Mouse (Mus musculus) ES-Bruce4 (cell line): Measurements from ENCODE around the gene Hcar2. TPM values are rescaled to one million over a fixed set of nuclear protein-coding genes. Genes with fewer than 3 reads are reported as not detected.

Experiments used
- H3K27ac ChIP-seq: 2 replicates; pipeline ENCODE4 v1.5.1; 2012; ENCODE audit warnings: low read length, inconsistent platforms; ENCODE audit not compliant: insufficient read depth
- H3K27me3 ChIP-seq: 2 replicates; pipeline ENCODE4 v1.6.1; 2012; ENCODE audit warnings: mild to moderate bottlenecking, low read length, inconsistent platforms; ENCODE audit not compliant: control insufficient read depth, poor library complexity, insufficient read depth, severe bottlenecking
- H3K36me3 ChIP-seq: 2 replicates; pipeline ENCODE4 v1.6.1; 2012; ENCODE audit warnings: inconsistent platforms, mild to moderate bottlenecking, low read length, moderate library complexity; ENCODE audit not compliant: control insufficient read depth, poor library complexity, insufficient read depth, severe bottlenecking
- H3K4me1 ChIP-seq: one replicate; pipeline ENCODE4 v1.8.1; 2011; ENCODE audit warnings: low read length; ENCODE audit not compliant: control insufficient read depth, insufficient read depth
- H3K4me3 ChIP-seq: 2 replicates; pipeline ENCODE4 v1.5.1; 2011; ENCODE audit warnings: low read depth, mild to moderate bottlenecking, low read length
- H3K9ac ChIP-seq: 2 replicates; pipeline ENCODE4 v1.6.1; 2012; ENCODE audit warnings: low read depth, mild to moderate bottlenecking, inconsistent platforms; ENCODE audit not compliant: poor library complexity, severe bottlenecking
- H3K9me3 ChIP-seq: replicated peaks from 2 replicates; pipeline ENCODE4 v1.6.1; 2012; ENCODE audit warnings: mild to moderate bottlenecking, low read length, inconsistent platforms; ENCODE audit not compliant: control insufficient read depth, poor library complexity, insufficient read depth, severe bottlenecking
- CTCF ChIP-seq: IDR thresholded peaks from one replicate; pipeline ENCODE4 v1.8.1; 2011; ENCODE audit warnings: low read depth, low read length
- EP300 ChIP-seq: IDR thresholded peaks from 2 replicates; pipeline ENCODE4 v1.6.1; 2011; ENCODE audit warnings: low read depth, low read length; ENCODE audit not compliant: insufficient read depth
- POLR2A ChIP-seq: IDR thresholded peaks from one replicate; pipeline ENCODE4 v1.8.1; 2011; ENCODE audit warnings: low read length; ENCODE audit not compliant: insufficient read depth
- polyA plus RNA-seq: library from polyadenylated mRNA; stranded (reverse); fragments of >200 nt; gene quantifications from 2 replicates; pipeline ENCODE4 v1.2.4, GENCODE M21; 2011; ENCODE audit warnings: low read depth; ENCODE audit not compliant: missing spikeins, insufficient read depth, insufficient read length

The Hcar2 gene
- polyA plus RNA-seq, 1 experiment = not detected

DNA sequence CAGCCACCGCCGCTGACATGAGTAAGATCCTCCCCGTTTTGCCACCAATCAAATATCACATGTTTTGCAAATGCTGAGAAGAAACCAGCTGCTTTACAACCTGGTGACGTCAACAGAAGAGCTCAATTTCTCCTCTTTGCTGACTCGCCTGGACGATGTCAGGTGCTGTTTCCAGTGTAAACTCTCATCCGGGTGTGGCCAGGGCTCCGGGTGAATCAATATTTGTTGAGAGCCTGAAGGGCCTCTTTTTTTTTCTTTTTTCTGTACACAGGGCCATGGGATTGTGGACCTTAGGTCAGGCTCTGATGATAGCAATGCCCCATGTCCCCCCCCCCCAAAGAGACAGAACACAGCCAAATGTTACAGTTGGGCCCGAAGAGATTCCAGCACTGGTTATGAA, 10.8 kb downstream of the Hcar2 start:
- Histone ChIP-seq H3K4me1 (no peaks in the 10 kb centered on the region), H3K9me3 (no peaks in the 10 kb centered on the region), H3K9ac (no peak overlapping the region), H3K27me3 (no peaks in the 10 kb centered on the region), H3K27ac (no peak overlapping the region), H3K4me3 (no peak overlapping the region), H3K36me3 (no peaks in the 10 kb centered on the region)
- TF ChIP-seq POLR2A = no peak
- no peak for TF ChIP-seq EP300
- TF ChIP-seq CTCF = no peak

DNA sequence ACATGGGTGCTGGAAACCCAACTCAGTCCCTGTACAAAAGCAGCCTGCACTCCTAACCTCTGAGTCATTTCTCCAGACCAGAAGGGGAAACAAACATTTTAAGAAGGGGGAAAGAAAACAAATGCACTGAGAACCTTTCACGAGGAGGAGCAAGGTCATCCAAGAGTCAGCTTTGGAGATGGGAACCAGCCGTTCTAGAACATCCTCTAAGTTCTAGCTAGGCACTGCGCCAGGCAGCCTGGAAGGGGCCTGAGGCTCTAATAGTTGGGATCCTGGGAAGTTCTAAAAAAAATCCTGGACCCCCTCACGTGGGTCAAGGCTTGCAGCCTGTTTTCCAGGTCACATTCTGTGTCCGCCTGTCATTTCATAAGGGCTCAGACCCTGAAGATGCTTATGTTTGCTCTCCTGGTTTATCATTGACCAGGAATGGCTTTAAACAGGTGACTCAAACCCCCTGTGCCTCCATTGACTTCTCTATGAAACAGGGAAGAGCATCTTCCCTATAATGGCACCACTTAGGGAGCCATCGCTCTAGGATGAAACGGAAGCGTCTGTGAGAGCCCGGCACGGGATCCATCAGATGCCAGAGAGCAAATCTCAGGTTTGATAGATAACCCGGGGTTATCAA, 11.3 kb downstream of the Hcar2 start:
- TF ChIP-seq CTCF (no peak), POLR2A (no peak), EP300 (no peak)
- H3K36me3 ChIP-seq = no peaks in the 10 kb centered on the region
- H3K4me3 ChIP-seq = no peak overlapping the region
- H3K9ac ChIP-seq = no peak overlapping the region
- H3K4me1 ChIP-seq = no peaks in the 10 kb centered on the region
- no peak overlapping the region for H3K27ac ChIP-seq
- no peaks in the 10 kb centered on the region for H3K27me3 ChIP-seq
- no peaks in the 10 kb centered on the region for H3K9me3 ChIP-seq

DNA sequence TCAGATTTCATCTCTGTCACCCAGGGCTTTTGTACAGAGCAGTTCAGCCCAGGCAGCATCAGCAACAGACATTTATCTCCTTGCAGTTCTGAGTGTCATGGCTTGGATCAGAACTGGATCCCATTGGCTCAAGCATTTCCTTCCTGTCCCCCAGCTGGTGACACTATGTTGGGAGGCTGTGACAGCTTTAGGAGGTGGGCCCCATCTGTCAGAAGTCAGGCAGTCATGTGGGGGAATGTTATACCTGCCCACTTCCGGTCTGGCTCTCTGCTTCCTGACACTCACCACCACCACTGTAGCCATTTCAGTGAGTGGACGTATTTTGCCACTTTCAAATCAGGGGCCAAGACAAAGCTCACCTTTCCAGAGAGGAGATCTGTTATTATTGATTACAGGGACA, 13.9 kb downstream of the Hcar2 start:
- Histone ChIP-seq H3K27me3 (no peaks in the 10 kb centered on the region), H3K36me3 (no peaks in the 10 kb centered on the region), H3K27ac (no peak overlapping the region), H3K9me3 (no peaks in the 10 kb centered on the region), H3K4me1 (no peaks in the 10 kb centered on the region), H3K9ac (no peak overlapping the region), H3K4me3 (no peak overlapping the region)
- TF ChIP-seq CTCF (no peak), EP300 (no peak), POLR2A (no peak)

DNA sequence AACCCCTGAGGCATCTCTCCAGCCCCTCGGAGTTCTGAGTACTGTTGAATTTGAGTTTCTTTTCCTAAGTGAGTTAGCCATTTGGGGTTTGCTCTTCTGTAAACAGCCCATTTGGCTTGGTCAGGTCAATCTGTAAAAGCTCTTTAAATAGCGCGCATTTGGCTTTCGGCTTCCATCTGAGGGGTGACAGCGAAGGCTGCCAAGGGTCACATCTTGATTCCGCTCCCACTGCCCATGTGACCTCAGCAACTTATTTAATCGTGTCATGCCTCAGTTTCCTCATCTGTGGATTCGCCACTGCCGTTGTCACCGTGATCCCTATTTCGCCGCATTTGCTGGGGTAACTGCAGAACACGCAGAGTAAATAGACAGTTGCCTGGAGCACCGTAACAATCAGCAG, 21.0 kb downstream of the Hcar2 start:
- no peaks in the 10 kb centered on the region for H3K4me1 ChIP-seq
- H3K9ac ChIP-seq = no peak overlapping the region
- H3K4me3 ChIP-seq = no peak overlapping the region
- H3K36me3 ChIP-seq = no peaks in the 10 kb centered on the region
- H3K27ac ChIP-seq = no peak overlapping the region
- H3K27me3 ChIP-seq = no peaks in the 10 kb centered on the region
- H3K9me3 ChIP-seq = no peaks in the 10 kb centered on the region
- no peak for TF ChIP-seq POLR2A
- TF ChIP-seq CTCF = no peak
- TF ChIP-seq EP300 = no peak

DNA sequence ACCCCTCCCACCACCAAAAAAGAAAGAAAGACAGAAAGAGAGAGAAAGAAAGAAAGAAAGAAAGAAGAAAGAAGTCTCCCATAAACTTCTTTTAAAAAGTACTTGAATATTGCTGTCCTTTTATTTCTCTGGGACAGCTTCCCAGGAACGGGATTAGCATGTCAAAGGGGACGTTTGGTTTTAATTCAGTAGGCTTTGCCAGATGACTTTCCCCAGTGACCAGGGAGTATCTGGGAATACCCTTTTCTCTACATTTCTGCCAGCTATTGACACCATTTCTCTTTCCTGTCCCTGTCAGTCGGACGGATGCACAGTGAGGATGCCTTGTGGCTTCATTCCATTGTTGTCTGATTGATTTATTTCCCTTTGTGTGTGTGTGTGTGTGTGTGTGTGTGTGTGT, 21.5 kb downstream of the Hcar2 start:
- no peaks in the 10 kb centered on the region for H3K27me3 ChIP-seq
- H3K36me3 ChIP-seq = no peaks in the 10 kb centered on the region
- no peaks in the 10 kb centered on the region for H3K4me1 ChIP-seq
- no peak for TF ChIP-seq EP300
- H3K27ac ChIP-seq = no peak overlapping the region
- H3K9me3 ChIP-seq = no peaks in the 10 kb centered on the region
- no peak overlapping the region for H3K4me3 ChIP-seq
- H3K9ac ChIP-seq = no peak overlapping the region

DNA sequence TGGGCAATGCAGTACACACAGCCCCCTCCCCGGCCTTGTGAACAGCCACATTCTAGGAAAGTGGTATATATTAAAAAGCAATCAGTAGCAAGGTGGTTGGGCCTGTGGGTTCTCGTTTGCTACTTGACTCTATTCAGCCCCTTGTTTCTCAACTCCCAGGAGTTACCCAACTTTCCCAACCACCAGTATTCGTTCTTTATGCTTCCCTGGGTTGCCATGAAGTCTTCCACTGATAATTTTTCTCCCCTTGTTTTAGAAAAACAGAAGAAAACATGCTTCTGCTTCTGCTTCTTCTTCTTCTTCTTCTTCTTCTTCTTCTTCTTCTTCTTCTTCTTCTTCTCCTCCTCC, 22.4 kb downstream of the Hcar2 start:
- no peaks in the 10 kb centered on the region for H3K27me3 ChIP-seq
- no peak overlapping the region for H3K9ac ChIP-seq
- no peaks in the 10 kb centered on the region for H3K36me3 ChIP-seq
- no peak overlapping the region for H3K27ac ChIP-seq
- TF ChIP-seq EP300 = no peak
- no peak for TF ChIP-seq POLR2A
- no peak for TF ChIP-seq CTCF
- H3K4me1 ChIP-seq = no peaks in the 10 kb centered on the region
- no peaks in the 10 kb centered on the region for H3K9me3 ChIP-seq
- no peak overlapping the region for H3K4me3 ChIP-seq
